Mouse (Mus musculus) layer of hippocampus, postnatal 25 days (tissue): ENCODE results near the gene C2cd6. TPM values are rescaled to one million over a fixed set of nuclear protein-coding genes. Genes with fewer than 3 reads are reported as not detected.
A peak's percentile ranks its signal among the peaks of the same experiment; 100 is the strongest.

Experiments
- DNase-seq, 2 experiments: peaks; one replicate each; pipeline ENCODE4 v3.0.0; 2022; ENCODE audit warnings: mixed read lengths in 2 of 2, low spot score in 1 of 2; ENCODE audit errors: extremely low spot score in 1 of 2
- total RNA-seq, 2 experiments: library from RNA; stranded (reverse); gene quantifications; 2 replicates each; pipeline ENCODE4 v1.2.3; 2021

C2cd6 gene
- total RNA-seq: not detected

DNA sequence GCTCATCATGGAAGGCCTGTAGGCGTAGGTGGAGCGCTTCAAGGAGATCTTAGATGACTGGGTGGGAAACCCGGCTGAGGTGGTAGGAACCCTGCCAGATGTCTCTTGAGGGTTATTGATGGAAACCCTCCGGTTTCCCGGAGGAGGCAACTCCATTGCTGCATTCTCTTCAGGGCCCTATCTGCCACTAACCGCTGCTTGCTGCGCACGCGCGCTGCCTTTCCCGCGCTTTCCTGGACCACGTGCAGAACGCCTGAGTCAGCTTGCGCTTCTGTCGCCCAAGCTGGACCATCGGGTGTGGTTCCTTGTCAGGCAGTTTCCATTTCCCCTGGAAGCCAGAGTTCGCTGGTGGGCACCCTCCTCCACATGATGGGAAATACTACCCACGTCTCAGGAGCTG, at the start of gene C2cd6:
Gene C2cd6, minus strand, starts transcription at position 196 of the 400 bp plus-strand sequence.
- no peak for DNase-seq

DNA sequence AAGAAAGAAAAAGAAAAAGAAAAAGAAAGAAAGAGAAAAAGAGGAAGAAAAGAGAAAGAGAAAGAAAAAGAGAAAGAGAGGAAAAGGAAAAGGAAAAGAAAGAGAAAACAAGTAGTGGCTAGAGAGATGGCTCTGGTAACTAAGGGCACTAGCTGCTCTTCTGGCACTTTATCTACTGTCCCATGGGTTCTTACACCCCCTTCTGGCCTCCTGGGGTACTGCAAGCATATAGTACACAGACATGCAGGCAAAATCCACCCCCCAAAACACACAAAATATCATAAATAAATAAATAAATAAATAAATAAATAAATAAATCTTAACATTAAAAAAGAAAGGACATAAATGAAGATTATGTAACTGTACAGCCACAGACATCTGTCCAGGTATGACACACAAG, 48.1 kb upstream of the C2cd6 start:
- DNase-seq: peak in 1 of 2 experiments; percentile 56

DNA sequence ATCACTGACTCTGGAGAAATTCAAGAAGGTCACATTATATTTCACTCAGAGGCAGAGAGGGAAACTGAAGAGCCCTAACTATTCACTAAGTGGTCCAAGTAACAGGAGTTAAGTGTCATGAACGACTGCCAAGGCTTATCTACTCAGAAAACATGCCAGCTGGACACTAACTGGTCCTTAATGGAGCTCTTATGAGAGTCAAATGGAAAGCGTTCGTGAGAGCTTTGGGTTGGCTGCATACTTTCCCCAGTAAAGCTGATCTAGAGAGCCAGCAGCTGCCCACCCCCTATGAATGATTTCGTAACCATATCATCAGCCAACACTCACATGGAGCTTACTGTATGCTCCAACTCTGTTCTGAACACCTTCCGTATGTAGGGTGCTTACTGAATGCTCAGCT, 39.7 kb upstream of the C2cd6 start:
- DNase-seq: no peak

DNA sequence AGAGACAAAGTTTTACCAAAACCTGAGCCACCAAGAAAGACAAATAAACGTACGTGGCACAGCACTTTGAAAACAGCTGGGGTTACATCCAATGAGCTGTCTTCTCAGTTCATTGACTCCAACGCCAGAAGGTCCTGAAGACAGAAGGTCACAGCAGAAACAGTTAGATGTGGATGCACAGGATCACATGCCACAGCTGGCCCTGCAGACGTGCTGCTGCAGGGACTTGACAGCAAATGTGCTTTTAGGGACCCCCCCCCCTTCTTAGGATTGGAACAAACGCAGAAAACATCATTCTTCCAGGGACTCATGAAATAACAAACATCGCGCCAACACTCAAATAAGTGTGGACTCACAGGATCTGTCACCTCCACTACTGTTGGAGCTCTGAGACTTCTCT, 34.2 kb upstream of the C2cd6 start:
- no peak for DNase-seq

DNA sequence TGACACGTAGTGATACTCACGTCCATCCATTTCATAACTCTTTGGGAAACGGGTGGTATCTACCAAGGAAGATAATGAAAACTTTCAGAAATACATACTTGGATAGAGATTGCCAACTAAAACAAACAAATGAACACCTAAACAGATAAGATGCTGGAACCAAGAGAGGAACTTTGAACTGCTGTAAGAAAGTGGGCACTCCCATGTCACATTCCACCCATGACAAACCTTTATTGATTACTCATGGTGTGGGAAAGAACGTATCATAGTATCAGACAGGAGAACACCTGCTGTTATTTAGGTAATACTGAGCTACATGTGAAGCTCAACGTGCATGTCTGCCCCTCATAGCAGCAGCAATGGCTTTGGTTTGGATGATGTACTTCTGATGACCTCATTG, 30.9 kb upstream of the C2cd6 start:
- DNase-seq: no peak

DNA sequence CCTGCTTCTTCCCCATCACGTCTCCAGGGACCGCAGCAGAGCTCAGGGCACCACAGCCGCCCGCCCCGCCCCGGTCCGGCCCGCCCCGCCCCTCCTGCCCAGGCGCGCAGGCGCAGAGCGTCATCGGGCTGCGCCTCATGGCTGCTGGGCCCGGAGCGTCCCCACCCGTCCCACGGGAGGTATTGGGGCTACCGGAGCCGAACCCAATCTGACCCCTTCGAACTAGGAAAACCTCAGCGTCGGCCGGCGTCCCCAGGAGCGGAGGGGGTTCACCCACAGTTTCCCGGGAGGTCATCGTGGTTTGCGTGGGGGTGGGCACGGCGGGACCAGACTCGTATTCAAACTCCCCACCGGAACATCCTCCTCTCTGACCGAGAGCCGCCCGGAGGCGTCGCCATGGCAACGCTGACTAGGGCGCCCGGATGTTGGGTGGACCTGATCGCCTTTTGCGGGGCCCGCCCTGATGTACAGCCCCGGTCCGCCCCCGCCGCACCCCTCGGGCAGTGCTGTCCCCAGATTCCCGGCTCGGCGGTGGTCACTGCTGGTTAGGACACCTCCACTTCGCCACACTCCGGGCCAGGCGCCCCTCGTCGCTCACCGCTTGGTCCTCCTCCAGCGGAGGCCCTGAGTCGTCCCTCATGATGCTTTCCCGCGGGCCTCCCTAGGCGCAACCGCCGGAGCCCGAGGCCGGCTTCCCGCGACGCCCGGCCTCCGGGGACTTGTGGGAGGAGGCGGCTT, 25.2 kb upstream of the C2cd6 start, which contains the start of gene Tmem237:
Gene Tmem237, minus strand, starts transcription at position 689 of the 738 bp plus-strand sequence.
- peak; percentile 88 to 92 for DNase-seq

- no peak for DNase-seq
Observed at GRCm38 (mm10) chr1:59110524-59110923, 15.8 kb upstream of the C2cd6 start.

DNA sequence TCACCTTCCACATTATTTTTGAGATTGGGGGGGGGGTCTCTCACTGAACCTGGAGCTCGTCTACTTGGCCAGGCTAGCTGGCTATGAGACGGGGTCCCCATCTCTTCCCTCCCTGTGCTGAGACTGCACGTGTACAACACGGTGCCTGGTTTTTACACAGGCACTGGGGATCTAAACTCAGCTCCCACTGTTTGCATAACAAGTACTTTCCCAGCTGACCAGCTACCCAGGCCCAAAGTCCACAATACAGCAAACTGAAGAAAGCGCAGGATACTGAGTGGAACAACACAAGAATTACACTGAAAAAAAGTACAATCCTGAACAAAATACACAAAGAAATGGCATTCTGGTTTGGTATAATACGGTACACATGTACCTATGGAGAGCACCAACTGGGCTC, 7.4 kb upstream of the C2cd6 start:
- no peak for DNase-seq

GRCm38 (mm10) chr1:59101020-59101419, 6.3 kb upstream of the C2cd6 start:
- no peak for DNase-seq

- no peak for DNase-seq
Observed at GRCm38 (mm10) chr1:59070867-59071266, 23.8 kb downstream of the C2cd6 start.

- peak in 1 of 2 experiments; percentile 15 for DNase-seq
Observed at GRCm38 (mm10) chr1:59067976-59068375, 26.7 kb downstream of the C2cd6 start.

- DNase-seq: no peak
Observed at GRCm38 (mm10) chr1:59063697-59064096, 31.0 kb downstream of the C2cd6 start.

DNA sequence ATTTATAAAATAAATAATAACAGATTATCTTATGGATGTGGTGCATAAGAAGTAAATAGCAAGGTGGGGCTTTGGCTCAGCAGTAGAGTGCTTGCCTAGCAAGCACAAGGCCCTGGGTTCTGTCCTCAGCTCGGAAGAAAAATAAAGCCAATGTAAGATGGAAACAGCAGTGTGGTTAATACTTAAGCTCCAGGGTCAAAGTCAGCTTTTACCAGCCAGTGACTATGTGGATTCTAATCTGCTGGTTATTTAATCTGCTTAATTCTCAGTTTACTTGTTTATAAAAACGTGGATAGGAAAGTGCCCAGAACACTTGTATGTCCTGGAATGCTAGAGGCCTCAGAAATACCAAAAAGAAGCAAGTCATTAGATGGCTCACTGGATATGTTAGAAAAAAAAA, 37.7 kb downstream of the C2cd6 start:
- DNase-seq: no peak

DNA sequence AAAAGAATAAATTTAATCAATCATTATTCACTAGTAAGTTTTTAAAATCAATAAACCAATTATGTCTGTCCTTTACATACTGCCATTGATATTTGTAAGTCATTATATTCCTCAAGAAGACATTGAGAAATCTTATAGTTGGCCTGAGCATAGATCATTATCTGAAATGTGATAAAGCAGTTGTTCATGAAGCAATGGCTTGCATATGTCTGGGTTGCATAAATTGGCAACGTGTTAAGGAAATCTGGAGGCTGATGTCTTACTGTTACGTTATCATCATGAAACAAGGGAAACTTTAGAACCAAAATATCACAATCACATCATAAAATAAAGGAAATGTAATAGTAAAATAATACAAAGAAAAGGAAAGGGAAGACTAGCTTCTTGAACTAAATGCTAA, 43.4 kb downstream of the C2cd6 start:
- DNase-seq: no peak

GRCm38 (mm10) chr1:59037723-59038122, 57.0 kb downstream of the C2cd6 start:
- no peak for DNase-seq

DNA sequence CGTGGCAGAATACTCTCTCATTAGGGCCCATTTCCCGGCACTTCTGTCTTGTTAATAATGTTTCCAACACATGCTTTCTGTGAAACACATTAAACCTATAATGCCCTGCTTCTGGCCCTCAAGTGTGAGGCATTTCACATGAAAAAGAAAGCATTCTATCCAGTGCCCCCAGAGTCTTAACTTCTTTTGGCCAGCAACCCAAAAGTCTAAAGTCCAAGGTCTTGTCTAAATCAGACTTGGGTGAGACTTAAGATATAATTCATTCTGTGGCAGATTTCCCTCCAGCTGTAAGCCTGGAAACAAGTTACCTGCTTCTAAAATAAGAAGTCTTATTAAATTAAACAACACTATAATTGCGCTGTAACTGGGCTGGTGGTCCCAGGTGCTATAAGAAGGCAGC, 73.1 kb downstream of the C2cd6 start:
- DNase-seq: no peak

- DNase-seq: peak in 1 of 2 experiments; percentile 16
Observed at GRCm38 (mm10) chr1:59009250-59009649, 85.5 kb downstream of the C2cd6 start.

Other genes starting within 250 kb of the C2cd6 start
- gene Trak2, start 121.5 kb downstream of the C2cd6 start, total RNA-seq: 100 to 1,000 TPM; 188 to 202 TPM
- gene Stradb, start 121.4 kb downstream of the C2cd6 start, total RNA-seq: 10 to 100 TPM; 42.3 to 46.0 TPM
- 10 to 100 TPM; 27.9 to 29.2 TPM for gene Tmem237, start 25.5 kb upstream of the C2cd6 start, total RNA-seq
- 1 to 10 TPM; 1.2 to 1.9 TPM for gene Mpp4, start 68.5 kb upstream of the C2cd6 start, total RNA-seq
- gene Als2, start 142.3 kb upstream of the C2cd6 start, total RNA-seq: 10 to 100 TPM; 50.7 to 57.3 TPM
- under 1 TPM; 0.17 to 0.56 TPM for gene Cdk15, start 162.0 kb upstream of the C2cd6 start, total RNA-seq